Mouse (Mus musculus): Measurements from ENCODE around the gene H2-K1.

The H2-K1 gene

DNA sequence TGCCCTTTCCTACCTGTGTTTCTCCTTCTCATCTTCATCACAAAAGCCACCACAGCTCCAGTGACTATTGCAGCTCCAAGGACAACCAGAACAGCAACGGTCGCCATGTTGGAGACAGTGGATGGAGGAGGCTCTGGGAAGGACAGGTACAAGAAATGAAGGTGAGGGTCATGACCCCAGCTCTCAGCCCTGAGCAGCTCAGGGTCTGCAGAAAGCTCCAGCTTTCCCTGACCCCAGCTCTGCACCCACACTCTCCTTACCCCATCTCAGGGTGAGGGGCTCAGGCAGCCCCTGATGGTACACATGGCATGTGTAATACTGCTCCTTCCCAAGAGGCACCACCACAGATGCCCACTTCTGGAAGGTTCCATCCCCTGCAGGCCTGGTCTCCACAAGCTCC, 3.1 kb downstream of the H2-K1 start:
- in situ Hi-C loops (cut with MboI, MseI) = loop anchor here (5.0 to 25.0 kb wide), 2 partner anchors 45 to 1390 kb away; partner anchors contain the start of genes B3galt4 and H2-Q4

DNA sequence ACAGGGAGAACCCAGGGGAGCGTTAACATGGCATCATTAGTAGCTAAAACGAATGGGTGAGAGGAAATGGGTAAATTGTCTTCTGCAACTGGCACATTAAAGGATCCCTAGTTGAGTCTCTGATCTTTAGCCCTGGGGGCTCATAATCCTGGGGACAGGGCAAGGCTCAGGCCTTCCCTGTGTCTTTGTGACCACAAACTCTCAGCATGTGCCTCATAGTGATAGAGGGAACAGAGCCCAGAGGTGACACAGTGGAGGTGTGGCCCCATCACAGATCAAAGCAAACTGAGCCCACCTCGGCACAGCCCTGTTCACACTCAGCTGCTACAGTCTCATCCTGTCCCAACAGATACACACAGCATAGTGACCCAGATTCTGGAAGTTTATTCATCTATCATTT, 4.5 kb downstream of the H2-K1 start:
- in situ Hi-C loops (cut with MboI, MseI) = loop anchor here (5.0 to 25.0 kb wide), 2 partner anchors 43 to 1392 kb away; partner anchors contain the start of genes B3galt4 and H2-Q4

DNA sequence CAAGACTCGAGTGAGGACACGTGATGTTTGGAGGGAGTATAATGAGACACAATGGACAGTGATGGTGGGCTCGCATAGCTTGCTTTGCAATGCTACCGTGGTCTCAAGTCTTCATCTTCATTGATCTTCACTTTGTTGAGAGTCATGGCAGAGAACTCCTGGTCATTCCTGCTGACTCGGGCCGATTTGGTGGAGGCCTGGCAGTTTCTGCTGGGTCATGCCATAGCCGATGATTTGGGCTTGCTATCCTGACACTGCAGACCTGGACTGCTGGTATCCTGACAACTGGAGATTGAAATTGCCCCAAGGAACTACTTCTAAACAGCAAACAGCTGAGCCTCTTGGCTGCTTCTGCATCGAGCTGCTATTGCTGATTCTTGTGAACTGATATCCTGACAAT, 5.2 kb downstream of the H2-K1 start:
- in situ Hi-C loops (cut with MboI, MseI) = loop anchor here (5.0 to 25.0 kb wide), 2 partner anchors 43 to 1392 kb away; partner anchors contain the start of genes B3galt4 and H2-Q4

DNA sequence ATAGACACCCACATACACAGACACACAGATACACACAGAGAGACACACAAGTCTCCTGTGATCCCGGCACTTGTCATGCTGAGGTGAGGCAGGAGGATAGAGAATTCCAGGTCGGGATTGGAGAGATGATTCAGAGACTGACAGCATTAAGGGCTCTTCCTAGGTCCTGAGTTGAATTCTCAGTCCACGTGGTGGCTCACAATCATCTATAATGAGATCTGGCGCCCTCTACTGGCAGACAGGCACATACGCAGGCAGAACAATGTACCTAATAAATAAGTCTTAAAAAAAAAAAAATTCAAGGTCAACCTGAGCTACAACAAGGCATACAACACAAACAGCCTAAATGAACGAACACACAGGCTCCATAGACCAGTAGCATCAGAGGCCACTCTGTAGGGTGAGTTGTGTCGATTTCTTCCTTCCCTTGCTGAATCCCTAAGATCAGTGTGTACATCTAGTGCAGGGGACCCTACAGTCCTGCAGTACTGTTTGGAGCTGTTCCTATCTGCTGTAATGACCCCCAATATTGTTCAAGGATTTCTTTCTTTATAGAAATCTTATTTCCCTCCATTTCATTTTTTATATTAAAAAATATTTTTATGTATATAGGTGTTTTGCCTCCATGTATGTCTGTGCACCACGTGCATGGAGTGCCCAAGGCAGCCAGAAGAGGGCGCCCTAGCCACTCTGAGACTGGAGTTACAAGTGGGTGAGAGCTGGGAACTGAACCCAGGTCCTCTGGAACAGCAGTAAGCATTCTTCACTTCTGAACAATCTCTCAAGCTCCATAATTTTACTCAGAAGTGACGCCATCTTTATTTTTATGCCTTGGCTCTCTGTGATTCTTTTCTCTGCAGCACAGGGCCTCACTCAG, 8.1 kb downstream of the H2-K1 start:
- in situ Hi-C loops (cut with MboI, MseI) = loop anchor here (25.0 kb wide), 1 partner anchor 1395 kb away; the partner anchor contains the start of gene H2-Q4

DNA sequence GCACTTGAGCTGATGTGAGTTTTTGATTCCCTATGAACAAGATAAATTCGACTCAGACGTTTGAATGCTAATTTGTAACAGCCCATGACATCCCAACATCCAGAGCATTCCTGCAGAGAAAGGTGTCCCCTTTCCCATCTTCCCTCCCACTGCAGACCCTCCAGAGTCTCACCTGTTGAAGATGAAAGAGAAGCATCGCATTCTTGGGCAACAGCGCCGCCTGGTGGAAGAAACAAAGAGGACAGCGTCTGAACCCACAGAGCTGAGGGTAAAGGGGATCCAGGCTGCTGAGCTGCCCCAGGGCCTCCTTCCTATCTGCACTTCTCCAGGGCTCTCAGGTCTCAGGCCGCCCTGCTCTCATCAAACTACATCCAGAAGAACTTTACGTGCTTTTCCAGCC, 18.0 kb downstream of the H2-K1 start:
- in situ Hi-C loops (cut with MboI, MseI) = loop anchor here (25.0 kb wide), 1 partner anchor 1405 kb away; the partner anchor contains the start of gene H2-Q4

DNA sequence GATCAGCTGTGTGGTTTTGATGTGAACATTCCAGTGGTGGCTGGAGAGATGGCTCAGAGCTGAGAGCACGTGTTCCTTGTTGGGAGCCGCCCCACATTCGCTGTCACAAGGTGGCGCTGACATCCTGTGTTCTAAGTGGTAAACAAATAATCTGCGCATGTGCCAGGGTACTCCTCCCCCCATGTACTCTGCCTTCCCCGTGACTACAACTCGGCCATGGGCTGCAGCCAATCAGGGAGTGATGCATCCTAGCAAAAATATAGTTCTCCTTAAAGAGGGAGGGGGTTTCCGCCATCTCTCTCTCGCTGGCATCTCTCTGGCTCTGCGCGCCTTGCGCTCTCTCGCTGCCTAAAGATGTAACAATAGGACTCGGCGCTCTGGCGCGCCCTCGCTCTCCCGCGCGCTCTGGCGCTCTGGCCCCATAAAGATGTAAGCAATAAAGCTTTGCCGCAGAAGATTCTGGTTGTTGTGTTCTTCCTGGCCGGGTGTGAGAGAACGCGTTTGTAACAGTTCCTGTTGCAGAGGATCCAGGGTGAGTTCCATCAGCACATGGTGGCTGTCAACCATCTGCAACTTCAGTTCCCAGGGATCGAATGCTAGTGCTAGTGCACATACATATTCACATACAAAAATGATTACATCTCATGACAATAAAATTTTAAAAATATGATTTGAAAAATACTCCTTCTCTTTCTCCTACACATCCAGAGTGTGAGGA, 18.8 kb downstream of the H2-K1 start:
- in situ Hi-C loops (cut with MboI, MseI) = loop anchor here (25.0 kb wide), 1 partner anchor 1406 kb away; the partner anchor contains the start of gene H2-Q4

- in situ Hi-C loops (cut with MboI, MseI) = loop anchor here (25.0 kb wide), 1 partner anchor 1407 kb away; the partner anchor contains the start of gene H2-Q4
Measured at GRCm38 (mm10) chr17:33980181-33981035, 19.7 kb downstream of the H2-K1 start.

GRCm38 (mm10) chr17:33979512-33980050, 20.6 kb downstream of the H2-K1 start:
- in situ Hi-C loops (cut with MboI, MseI) = loop anchor here (25.0 kb wide), 1 partner anchor 1408 kb away; the partner anchor contains the start of gene H2-Q4

DNA sequence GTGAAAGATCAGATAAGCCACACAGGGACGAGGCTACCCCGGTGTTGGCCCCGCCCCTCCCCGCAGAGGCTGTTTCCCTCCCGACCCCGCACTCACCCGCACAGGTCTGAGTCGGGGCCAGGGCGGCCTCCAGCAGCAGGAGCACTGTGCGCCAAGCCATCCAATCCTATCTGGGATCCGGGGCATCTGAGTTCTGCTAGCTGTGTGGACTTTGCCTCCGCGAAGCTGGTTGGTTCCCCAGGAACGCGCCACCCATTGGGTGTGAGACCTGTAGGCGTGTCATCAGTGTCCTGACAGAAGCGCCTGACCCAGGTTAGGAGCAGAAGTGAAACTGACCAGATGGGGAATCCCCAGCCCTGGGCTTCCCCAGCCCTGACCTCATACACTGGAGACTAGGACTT, 21.5 kb downstream of the H2-K1 start:
- in situ Hi-C loops (cut with MboI, MseI) = loop anchor here (25.0 kb wide), 1 partner anchor 1409 kb away; the partner anchor contains the start of gene H2-Q4

DNA sequence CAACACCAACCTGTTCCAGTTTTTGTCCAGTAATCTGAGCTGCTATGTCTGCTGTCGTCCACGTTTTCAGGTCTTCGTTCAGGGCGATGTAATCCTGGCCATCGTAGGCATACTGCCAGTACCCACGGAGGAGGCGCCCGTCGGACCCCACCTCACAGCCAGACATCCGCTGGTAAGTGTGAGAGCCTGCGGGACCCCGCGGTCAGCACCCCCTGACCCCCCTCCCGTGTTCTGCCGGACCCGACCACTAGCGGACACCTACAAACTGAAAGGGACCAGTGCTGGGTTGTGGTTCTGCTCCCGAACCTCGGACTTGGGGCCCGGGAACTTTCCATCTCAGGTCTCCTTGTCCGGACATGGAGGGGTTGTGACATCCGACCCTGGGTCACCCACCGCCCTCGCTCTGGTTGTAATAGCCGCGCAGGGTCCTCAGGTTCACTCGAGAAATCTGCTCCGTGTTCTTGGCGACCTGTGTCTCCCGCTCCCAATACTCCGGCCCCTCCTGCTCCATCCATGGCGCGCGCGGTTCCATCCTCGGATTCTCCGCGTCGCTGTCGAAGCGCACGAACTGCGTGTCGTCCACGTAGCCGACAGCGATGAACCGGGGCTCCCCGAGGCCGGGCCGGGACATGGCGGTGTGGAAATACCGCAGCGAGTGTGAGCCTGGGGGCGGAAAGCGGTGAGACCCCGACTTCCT, 22.1 kb downstream of the H2-K1 start:
- in situ Hi-C loops (cut with MboI, MseI) = loop anchor here (25.0 kb wide), 1 partner anchor 1409 kb away; the partner anchor contains the start of gene H2-Q4

DNA sequence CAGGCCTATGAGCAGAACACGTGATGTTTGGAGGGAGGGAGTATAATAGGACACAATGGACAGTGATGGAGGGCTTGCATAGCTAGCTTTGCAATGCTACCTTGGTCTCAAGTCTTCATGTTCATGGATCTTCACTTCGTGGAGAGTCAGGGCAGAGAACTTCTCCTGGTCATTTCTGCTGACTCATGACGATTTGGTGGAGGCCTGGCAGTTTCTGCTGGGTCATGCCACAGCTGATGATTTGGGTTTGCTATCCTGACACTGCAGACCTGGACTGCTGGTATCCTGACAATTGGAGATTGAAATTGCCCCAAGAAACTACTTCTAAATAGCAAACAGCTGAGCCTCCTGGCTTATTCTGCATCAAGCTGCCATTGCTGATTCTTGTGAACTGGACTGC, 26.6 kb downstream of the H2-K1 start:
- in situ Hi-C loops (cut with MboI, MseI) = no loop called here

DNA sequence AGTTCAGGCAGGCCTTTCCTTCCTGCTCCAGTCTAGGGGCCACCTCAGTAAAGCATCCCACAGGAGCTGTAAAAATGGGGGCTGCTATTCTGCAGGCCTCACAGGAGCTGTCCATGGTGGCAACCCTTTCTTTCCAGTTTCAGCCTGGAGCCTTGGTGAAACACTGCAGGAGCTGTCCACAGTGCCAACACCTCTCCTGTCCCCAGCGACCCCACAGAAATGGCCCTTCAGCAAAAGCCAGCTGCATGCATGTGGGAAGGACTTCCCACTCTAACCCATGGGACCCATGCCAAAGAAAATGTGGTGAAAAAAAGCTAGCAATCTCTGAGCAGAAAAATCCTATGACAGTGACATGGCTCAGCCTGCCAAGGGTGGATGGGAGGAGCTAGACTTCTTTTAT, 27.5 kb downstream of the H2-K1 start:
- in situ Hi-C loops (cut with MboI, MseI) = no loop called here

- in situ Hi-C loops (cut with MboI, MseI) = no loop called here
Measured at GRCm38 (mm10) chr17:33969394-33969793, 30.8 kb downstream of the H2-K1 start.

GRCm38 (mm10) chr17:33968927-33969326, 31.2 kb downstream of the H2-K1 start:
- in situ Hi-C loops (cut with MboI, MseI) = no loop called here

- in situ Hi-C loops (cut with MboI, MseI) = no loop called here
Measured at GRCm38 (mm10) chr17:33968489-33968888, 31.7 kb downstream of the H2-K1 start.

- in situ Hi-C loops (cut with MboI, MseI) = no loop called here
Measured at GRCm38 (mm10) chr17:33965846-33966550, 34.1 kb downstream of the H2-K1 start.

DNA sequence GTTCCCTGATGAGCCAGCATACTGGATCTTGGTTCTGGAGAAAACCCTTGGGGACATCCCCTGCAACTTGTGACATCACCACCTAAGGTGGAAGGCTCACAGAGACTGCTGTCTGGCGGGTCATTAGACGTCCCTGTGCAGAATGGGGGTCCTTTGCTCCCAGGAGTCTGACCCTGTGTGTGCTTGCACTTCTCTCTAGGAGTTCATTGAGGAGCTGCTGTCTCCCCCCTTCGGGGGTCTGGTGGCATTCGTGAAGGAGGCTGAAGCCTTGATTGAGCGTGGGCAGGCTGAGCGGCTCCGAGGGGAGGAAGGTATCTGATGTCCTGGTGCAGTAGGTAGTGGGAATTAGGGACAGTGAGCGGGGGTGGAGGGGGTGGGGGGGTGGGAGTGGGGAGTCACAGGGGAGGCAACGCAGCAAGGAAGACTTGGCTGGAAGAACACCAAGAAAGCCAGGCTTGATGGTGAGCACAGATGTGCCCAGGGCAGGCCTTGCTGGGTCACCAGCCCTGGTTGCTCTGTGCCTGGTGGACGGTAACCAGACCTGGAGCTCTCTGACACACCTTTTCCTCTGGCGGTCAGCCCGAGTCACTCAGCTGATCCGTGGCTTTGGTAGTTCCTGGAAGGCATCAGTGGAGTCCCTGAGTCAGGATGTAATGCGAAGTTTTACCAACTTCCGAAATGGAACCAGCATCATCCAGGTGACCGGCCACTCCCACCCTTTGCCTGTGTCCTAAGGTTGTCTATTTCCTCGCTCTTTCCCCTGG, 34.9 kb downstream of the H2-K1 start:
- in situ Hi-C loops (cut with MboI, MseI) = no loop called here

DNA sequence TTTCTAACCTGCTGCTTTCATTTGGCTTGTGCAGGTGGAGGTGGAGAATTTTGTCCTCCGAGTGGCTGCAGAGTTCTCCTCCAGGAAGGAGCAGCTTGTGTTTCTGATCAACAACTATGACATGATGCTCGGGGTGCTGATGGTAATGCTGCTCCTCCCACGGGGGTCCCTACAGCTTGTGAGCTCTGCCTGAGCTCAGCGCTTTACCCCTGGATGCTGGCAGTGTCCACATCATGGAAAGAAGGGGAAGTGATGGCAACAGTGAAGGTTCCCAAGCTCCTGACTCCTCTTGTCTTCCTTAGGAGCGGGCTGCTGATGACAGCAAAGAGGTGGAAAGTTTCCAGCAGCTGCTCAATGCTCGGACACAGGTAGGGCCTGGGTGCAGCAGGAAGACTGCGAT, 37.3 kb downstream of the H2-K1 start:
- in situ Hi-C loops (cut with MboI, MseI) = no loop called here

GRCm38 (mm10) chr17:33959948-33960347, 40.2 kb downstream of the H2-K1 start:
- in situ Hi-C loops (cut with MboI, MseI) = loop anchor here (5.0 kb wide), 1 partner anchor 62 kb away; the partner anchor contains the start of gene Ring1
